In genomic region chr3:107296917-107297316, GRCm38 (mm10) we compare ENCODE assay signal across 25 mouse cellular contexts. TPM values are rescaled to one million over a fixed set of nuclear protein-coding genes. Genes with fewer than 3 reads are reported as not detected.
"Had no signal": no experiment of that assay in that cellular context is flagged by ENCODE, and none has a peak within 500 bp of the region (broad histone marks: within the 10 kb centered on the region; RNA-seq: fewer than 3 reads in every experiment).

No protein-coding gene starts in this region.

RNA-seq across cellular contexts. Expression of gene Slc16a4, which starts 5.9 kb away (rescaled TPM):
- total RNA-seq: liver, adult 2 months; megakaryocyte-erythroid progenitor cell, adult 5-6 weeks had no signal
- polyA plus RNA-seq: liver, adult 2 months; macrophage had no signal

RNA-seq across cellular contexts. Expression of gene Prok1, which starts 57.4 kb away (rescaled TPM):
- total RNA-seq: left cerebral cortex, postnatal 10 days; left cerebral cortex, postnatal 14 days; left cerebral cortex, postnatal 36 days; left cerebral cortex, postnatal 4 days; megakaryocyte progenitor cell, adult 5-6 weeks; megakaryocyte, adult 5-6 weeks; megakaryocyte-erythroid progenitor cell, adult 5-6 weeks; monocyte, adult 5-6 weeks had no signal
- polyA plus RNA-seq: limb, embryonic 10.5 days; limb, embryonic 11.5 days; liver, embryonic 11.5 days; liver, embryonic 12.5 days; liver, embryonic 13.5 days; lung, adult 2 months; lung, embryonic 15.5 days; lung, embryonic 16.5 days; lung, postnatal 0 days; macrophage; midbrain, embryonic 10.5 days; midbrain, embryonic 12.5 days; midbrain, embryonic 13.5 days; neural tube, embryonic 11.5 days; neural tube, embryonic 12.5 days; neural tube, embryonic 13.5 days had no signal
